Mouse (Mus musculus) kidney, embryonic 14.5 days (tissue): ENCODE results near the gene Nadk. TPM values are rescaled to one million over a fixed set of nuclear protein-coding genes. Genes with fewer than 3 reads are reported as not detected.
"Not testable (repeated sequence)": the region's sequence is repeated elsewhere in the genome, so short reads cannot be mapped to it uniquely, and the experiment has no call there.

Experiments used
- ATAC-seq: fragments of 200-750 bp; cut with Nextera tagmentation; 2 replicates; pipeline ENCODE4 v1.8.0; 2017; ENCODE audit warnings: moderate number of reproducible peaks, mild to moderate bottlenecking, moderate TSS enrichment, moderate library complexity; ENCODE audit not compliant: low FRiP score, low TSS enrichment
- H3K27ac ChIP-seq: fragments of 300-500 bp; sonication (generic); 2 replicates; pipeline ENCODE4 v1.5.1; 2014; ENCODE audit warnings: low read depth, mild to moderate bottlenecking, low read length, moderate library complexity, mixed read lengths
- H3K27me3 ChIP-seq: fragments of 300-500 bp; sonication (generic); 2 replicates; pipeline ENCODE4 v1.6.1; 2014; ENCODE audit warnings: mild to moderate bottlenecking, low read length; ENCODE audit not compliant: control insufficient read depth, insufficient read depth
- H3K36me3 ChIP-seq: fragments of 300-500 bp; sonication (generic); 2 replicates; pipeline ENCODE4 v1.6.1; 2014; ENCODE audit warnings: low read length, mixed read lengths; ENCODE audit not compliant: control insufficient read depth, insufficient read depth
- H3K4me1 ChIP-seq: fragments of 300-500 bp; sonication (generic); 2 replicates; pipeline ENCODE4 v1.6.1; 2014; ENCODE audit warnings: low read length, mixed read lengths; ENCODE audit not compliant: control insufficient read depth, insufficient read depth
- H3K4me2 ChIP-seq: fragments of 300-500 bp; sonication (generic); replicated peaks from 2 replicates; pipeline ENCODE4 v1.6.1; 2014; ENCODE audit warnings: low read depth, mild to moderate bottlenecking, low read length
- H3K4me3 ChIP-seq: fragments of 300-500 bp; sonication (generic); 2 replicates; pipeline ENCODE4 v1.5.1; 2014; ENCODE audit warnings: mild to moderate bottlenecking, low read length
- H3K9ac ChIP-seq: fragments of 300-500 bp; sonication (generic); 2 replicates; pipeline ENCODE4 v1.6.1; 2014; ENCODE audit warnings: low read depth, mild to moderate bottlenecking, low read length, moderate library complexity
- H3K9me3 ChIP-seq: fragments of 300-500 bp; sonication (generic); 2 replicates; pipeline ENCODE4 v1.6.1; 2016; ENCODE audit warnings: low read length; ENCODE audit not compliant: control insufficient read depth
- WGBS: fragments of 180-500 bp; shearing (Covaris S2); extraction: QIAGEN DNeasy Blood & Tissue Kit; methylation state at CpG from one replicate; pipeline ENCODE4 v1.1.7; 2014; 5-methylcytosine and 5-hydroxymethylcytosine counted together
- polyA plus RNA-seq: library from polyadenylated mRNA; unstranded; fragments of >200 nt; fragmentation: Nextera tagmentation; extraction: Ambion mirVana; gene quantifications from 2 replicates; pipeline ENCODE4 v1.2.1, GENCODE M21; 2014

The Nadk gene
- polyA plus RNA-seq, 1 experiment from 2014 or later = 99.9 TPM

- Histone ChIP-seq H3K4me1 (peaks cover 29% of the 10 kb centered on the region), H3K9me3 (no peaks in the 10 kb centered on the region), H3K36me3 (no peaks in the 10 kb centered on the region), H3K4me2 (no peak overlapping the region; the same call in 1 of the 2 replicates), H3K4me3 (no peak overlapping the region), H3K27ac (no peak overlapping the region), H3K27me3 (no peaks in the 10 kb centered on the region), H3K9ac (no peak overlapping the region)
- ATAC-seq = no peak
- 42% methylated on average over 8 of the region's 8 CpGs for WGBS
Measured at GRCm38 (mm10) chr4:155566555-155566954, 4.4 kb downstream of the Nadk start.

- no peaks in the 10 kb centered on the region for H3K36me3 ChIP-seq
Measured at GRCm38 (mm10) chr4:155568170-155568569, 6.0 kb downstream of the Nadk start.

GRCm38 (mm10) chr4:155568632-155569370 is 6.6 kb downstream of the Nadk start:
- no peak for ATAC-seq
- Histone ChIP-seq H3K27me3 (no peaks in the 10 kb centered on the region), H3K36me3 (no peaks in the 10 kb centered on the region), H3K4me1 (peaks cover 19% of the 10 kb centered on the region), H3K27ac (no peak overlapping the region), H3K9me3 (no peaks in the 10 kb centered on the region), H3K9ac (no peak overlapping the region), H3K4me3 (no peak overlapping the region), H3K4me2 (no peak overlapping the region)
- 75% methylated on average over 7 of the region's 7 CpGs for WGBS

More at GRCm38 (mm10) chr4:155568170-155568569, 6.0 kb downstream of the Nadk start:
- Histone ChIP-seq H3K27ac (no peak overlapping the region), H3K4me3 (no peak overlapping the region), H3K9me3 (no peaks in the 10 kb centered on the region), H3K9ac (no peak overlapping the region), H3K27me3 (no peaks in the 10 kb centered on the region), H3K4me1 (peaks cover 19% of the 10 kb centered on the region), H3K4me2 (no peak overlapping the region)
- ATAC-seq = no peak
- 17% methylated on average over 2 of the region's 2 CpGs for WGBS

- no peaks in the 10 kb centered on the region for H3K9me3 ChIP-seq
- H3K4me3 ChIP-seq = no peak overlapping the region
- peaks cover 16% of the 10 kb centered on the region for H3K4me1 ChIP-seq
- no peak overlapping the region for H3K4me2 ChIP-seq
- no peaks in the 10 kb centered on the region for H3K36me3 ChIP-seq
- no peak for ATAC-seq
- H3K27ac ChIP-seq = no peak overlapping the region
- no peak overlapping the region for H3K9ac ChIP-seq
- WGBS = 92% methylated on average over 6 of the region's 6 CpGs
- no peaks in the 10 kb centered on the region for H3K27me3 ChIP-seq
Measured at GRCm38 (mm10) chr4:155569818-155570217, 7.6 kb downstream of the Nadk start.

- H3K4me2 ChIP-seq, H3K27me3 ChIP-seq, ATAC-seq, H3K27ac ChIP-seq, H3K4me3 ChIP-seq, H3K9ac ChIP-seq, H3K9me3 ChIP-seq, H3K36me3 ChIP-seq: not testable (repeated sequence)
- H3K4me1 ChIP-seq = peaks cover 11% of the 10 kb centered on the region
- WGBS = 90% methylated on average over 11 of the region's 11 CpGs
Measured at GRCm38 (mm10) chr4:155570315-155570714, 8.1 kb downstream of the Nadk start.

GRCm38 (mm10) chr4:155571442-155571841 is 9.3 kb downstream of the Nadk start:
- 88% methylated on average over 2 of the region's 2 CpGs for WGBS
- Histone ChIP-seq H3K27ac (no peak overlapping the region), H3K9ac (no peak overlapping the region), H3K4me1 (peaks cover 3% of the 10 kb centered on the region; the same call in 1 of the 2 replicates), H3K36me3 (no peaks in the 10 kb centered on the region; the same call in 1 of the 2 replicates), H3K27me3 (no peaks in the 10 kb centered on the region), H3K9me3 (no peaks in the 10 kb centered on the region), H3K4me2 (no peak overlapping the region), H3K4me3 (no peak overlapping the region)
- ATAC-seq = no peak

GRCm38 (mm10) chr4:155573155-155573554 is 11.0 kb downstream of the Nadk start:
- Histone ChIP-seq H3K4me3 (no peak overlapping the region), H3K27ac (no peak overlapping the region), H3K9me3 (no peaks in the 10 kb centered on the region), H3K4me2 (no peak overlapping the region), H3K27me3 (no peaks in the 10 kb centered on the region), H3K4me1 (no peaks in the 10 kb centered on the region), H3K9ac (no peak overlapping the region), H3K36me3 (peaks cover 11% of the 10 kb centered on the region)
- WGBS = 88% methylated on average over 2 of the region's 2 CpGs
- no peak for ATAC-seq

- no peak overlapping the region for H3K9ac ChIP-seq
- no peaks in the 10 kb centered on the region for H3K9me3 ChIP-seq
- H3K27ac ChIP-seq = no peak overlapping the region
- ATAC-seq = no peak
- H3K4me3 ChIP-seq = no peak overlapping the region
- no peaks in the 10 kb centered on the region for H3K27me3 ChIP-seq
- 90% methylated on average over 9 of the region's 9 CpGs for WGBS
- peaks cover 18% of the 10 kb centered on the region for H3K36me3 ChIP-seq
- no peak overlapping the region for H3K4me2 ChIP-seq
- H3K4me1 ChIP-seq = no peaks in the 10 kb centered on the region
Measured at GRCm38 (mm10) chr4:155573876-155574275, 11.7 kb downstream of the Nadk start.

GRCm38 (mm10) chr4:155574931-155575330 is 12.8 kb downstream of the Nadk start:
- H3K4me2 ChIP-seq = no peak overlapping the region
- peaks cover 26% of the 10 kb centered on the region for H3K36me3 ChIP-seq
- H3K27me3 ChIP-seq = no peaks in the 10 kb centered on the region
- no peaks in the 10 kb centered on the region for H3K4me1 ChIP-seq
- no peak for ATAC-seq
- H3K27ac ChIP-seq = no peak overlapping the region
- H3K9ac ChIP-seq = no peak overlapping the region
- H3K4me3 ChIP-seq = no peak overlapping the region
- no peaks in the 10 kb centered on the region for H3K9me3 ChIP-seq
- WGBS = 86% methylated on average over 11 of the region's 11 CpGs
